Mouse (Mus musculus): Measurements from ENCODE around the gene Olfr875. TPM values are rescaled to one million over a fixed set of nuclear protein-coding genes. Genes with fewer than 3 reads are reported as not detected.

Olfr875 gene
- not detected in 4 replicates for total RNA-seq (2023; ENCODE audit: inconsistent age)

GRCm38 (mm10) chr9:37771759-37772158 lies at the start of gene Olfr875:
Gene Olfr875, plus strand, starts transcription at chr9:37771857.

DNA sequence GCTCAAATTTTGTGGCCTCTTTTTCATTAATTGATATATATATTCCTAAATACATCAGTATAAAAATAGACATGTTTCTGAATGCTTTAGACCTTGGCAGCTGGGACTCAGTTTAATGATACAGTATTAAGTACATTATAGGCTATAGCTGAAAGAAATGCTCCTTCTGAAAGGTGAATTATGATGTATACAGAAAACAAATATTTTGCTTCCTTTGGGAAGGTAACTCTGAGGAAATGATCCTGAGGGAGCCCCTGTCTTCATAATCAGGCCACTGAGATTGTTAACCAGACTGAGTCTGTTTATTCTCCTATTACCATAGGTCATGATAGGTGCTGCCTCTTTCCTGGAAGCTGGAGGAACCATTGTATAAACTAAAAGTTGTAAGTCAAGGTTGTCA lies 26.9 kb upstream of the Olfr875 start, which contains the start of gene Olfr874:
Olfr874 (plus strand) TSS at position 301 of the 400 bp plus-strand sequence.

DNA sequence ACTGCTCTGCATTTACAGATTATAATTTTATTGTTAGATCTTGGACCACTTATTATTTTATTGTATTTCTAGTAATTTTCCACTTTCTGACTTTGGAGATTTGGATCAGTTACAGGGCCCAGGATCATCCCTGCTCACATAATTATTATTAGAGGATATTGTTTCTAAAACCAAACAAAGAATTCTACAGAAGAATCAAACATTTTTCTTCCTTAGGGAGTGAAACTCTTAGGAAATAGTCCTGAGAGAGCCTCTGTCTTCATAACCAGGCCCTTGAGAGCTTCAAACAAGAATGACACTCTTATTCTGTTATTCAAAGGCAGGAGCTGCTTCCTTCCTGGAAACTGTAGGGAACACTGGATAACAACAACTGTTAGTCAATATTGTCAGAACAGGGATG lies 31.1 kb downstream of the Olfr875 start, which contains the start of gene Olfr876:
Olfr876 (plus strand) TSS at position 301 of the 400 bp plus-strand sequence.

Other genes starting within 250 kb of the Olfr875 start
- gene Esam, start 243.8 kb upstream of the Olfr875 start, total RNA-seq (2023; ENCODE audit: inconsistent age): 0.48 to 0.80 TPM (median 0.72 TPM) in 3 of 4 replicates, not detected in the other
- gene Vsig2, start 232.6 kb upstream of the Olfr875 start, total RNA-seq (2023; ENCODE audit: inconsistent age): not detected in 4 replicates
- 3.5 to 5.1 TPM (median 4.3 TPM) in 4 replicates for gene Nrgn, start 219.0 kb upstream of the Olfr875 start, total RNA-seq (2023; ENCODE audit: inconsistent age)
- 9.0 to 11.4 TPM (median 9.7 TPM) in 4 replicates for gene Siae, start 216.2 kb upstream of the Olfr875 start, total RNA-seq (2023; ENCODE audit: inconsistent age)
- 1.3 to 3.0 TPM in 2 of 4 replicates, not detected in the others for gene Spa17, start 158.1 kb upstream of the Olfr875 start, total RNA-seq (2023; ENCODE audit: inconsistent age)
- 55.3 to 60.2 TPM (median 58.4 TPM) in 4 replicates for gene Tbrg1, start 114.5 kb upstream of the Olfr875 start, total RNA-seq (2023; ENCODE audit: inconsistent age)
- not detected in 4 replicates for gene Panx3, start 102.6 kb upstream of the Olfr875 start, total RNA-seq (2023; ENCODE audit: inconsistent age)
- gene Olfr160, start 55.6 kb upstream of the Olfr875 start, total RNA-seq (2023; ENCODE audit: inconsistent age): not detected in 4 replicates
- gene Olfr874, start 26.8 kb upstream of the Olfr875 start, total RNA-seq (2023; ENCODE audit: inconsistent age): not detected in 4 replicates
- not detected in 4 replicates for gene Olfr876, start 31.2 kb downstream of the Olfr875 start, total RNA-seq (2023; ENCODE audit: inconsistent age)
- gene Olfr877, start 82.4 kb downstream of the Olfr875 start, total RNA-seq (2023; ENCODE audit: inconsistent age): not detected in 4 replicates
- gene Olfr145, start 124.9 kb downstream of the Olfr875 start, total RNA-seq (2023; ENCODE audit: inconsistent age): not detected in 4 replicates
- gene Olfr878, start 146.0 kb downstream of the Olfr875 start, total RNA-seq (2023; ENCODE audit: inconsistent age): not detected in 4 replicates
- not detected in 4 replicates for gene Olfr881, start 220.0 kb downstream of the Olfr875 start, total RNA-seq (2023; ENCODE audit: inconsistent age)

Measured in B cell, adult (primary cell).